Mouse (Mus musculus) liver, embryonic 14.5 days (tissue): ENCODE results near the gene Atp4a. TPM values are rescaled to one million over a fixed set of nuclear protein-coding genes. Genes with fewer than 3 reads are reported as not detected.

Experiments used
- ATAC-seq: fragments of 200-750 bp; cut with Nextera tagmentation; 2 replicates; pipeline ENCODE4 v1.8.0; 2017; ENCODE audit warnings: moderate number of reproducible peaks, mild to moderate bottlenecking, moderate library complexity; ENCODE audit not compliant: insufficient read depth
- DNase-seq, 3 experiments: peaks; one replicate each; pipeline ENCODE4 v3.0.0-alpha.2; 2012 to 2013; ENCODE audit warnings: low read depth in 3 of 3, low spot score in 3 of 3
- H3K27ac ChIP-seq: fragments of 300-500 bp; sonication (generic); 2 replicates; pipeline ENCODE4 v1.5.1; 2014; ENCODE audit warnings: moderate library complexity, mild to moderate bottlenecking, control low read depth, inconsistent platforms
- H3K27me3 ChIP-seq: fragments of 300-500 bp; sonication (generic); 2 replicates; pipeline ENCODE4 v1.6.1; 2014; ENCODE audit warnings: mild to moderate bottlenecking, low read length, moderate library complexity; ENCODE audit not compliant: control insufficient read depth, insufficient read depth
- H3K36me3 ChIP-seq: fragments of 300-500 bp; sonication (generic); replicated peaks from 2 replicates; pipeline ENCODE4 v1.6.1; 2014; ENCODE audit warnings: low read depth; ENCODE audit not compliant: control insufficient read depth, insufficient read depth
- H3K4me1 ChIP-seq, 2 experiments: fragments of 200-500 bp in 1 of 2; fragments of 300-500 bp in 1 of 2; sonication (generic) in 1 of 2; replicated peaks; 2 replicates each; pipeline ENCODE4 v1.6.1; 2012 to 2014; ENCODE audit warnings: antibody characterized with exemption in 1 of 2, inconsistent platforms in 1 of 2, low read length in 1 of 2; ENCODE audit not compliant: control insufficient read depth in 2 of 2, insufficient read depth in 2 of 2
- H3K4me2 ChIP-seq: fragments of 300-500 bp; sonication (generic); 2 replicates; pipeline ENCODE4 v1.6.1; 2014; ENCODE audit warnings: low read depth, mild to moderate bottlenecking, control low read depth, moderate library complexity
- H3K4me3 ChIP-seq, 2 experiments: fragments of 200-500 bp in 1 of 2; fragments of 300-500 bp in 1 of 2; sonication (generic) in 1 of 2; 2 replicates each; pipeline ENCODE4 v1.5.1; 2012 to 2014; ENCODE audit warnings: low read depth in 2 of 2, low read length in 2 of 2, mild to moderate bottlenecking in 2 of 2, control low read depth in 1 of 2, inconsistent platforms in 1 of 2, moderate library complexity in 1 of 2; ENCODE audit not compliant: insufficient read depth in 1 of 2
- H3K9ac ChIP-seq: fragments of 300-500 bp; sonication (generic); replicated peaks from 2 replicates; pipeline ENCODE4 v1.6.1; 2014; ENCODE audit warnings: mild to moderate bottlenecking, control low read depth, moderate library complexity
- H3K9me3 ChIP-seq: fragments of 300-500 bp; sonication (generic); 2 replicates; pipeline ENCODE4 v1.6.1; 2016; ENCODE audit warnings: low read length, mixed read lengths; ENCODE audit not compliant: control insufficient read depth
- CTCF ChIP-seq: IDR thresholded peaks from 2 replicates; pipeline ENCODE4 v1.5.1; 2016; ENCODE audit warnings: antibody characterized with exemption, low read depth, control low read depth
- EP300 ChIP-seq: IDR thresholded peaks from 2 replicates; pipeline ENCODE4 v1.6.1; 2016; ENCODE audit warnings: antibody characterized with exemption, low read depth
- whole genome bisulfite sequencing: fragments of 180-500 bp; shearing (Covaris S2); extraction: QIAGEN DNeasy Blood & Tissue Kit; methylation state at CpG from one replicate; pipeline ENCODE4 v1.1.7; 2014; ENCODE audit not compliant: insufficient replicate concordance; 5-methylcytosine and 5-hydroxymethylcytosine counted together
- polyA plus RNA-seq, 2 experiments: library from polyadenylated mRNA; depleted of rRNA in 1 of 2; stranded (reverse) in 1 of 2; unstranded in 1 of 2; fragments of >200 nt; fragmentation: Nextera tagmentation in 1 of 2; extraction: Ambion mirVana in 1 of 2; gene quantifications; 2 replicates each; pipeline versions ENCODE4 v1.2.1 to v1.2.3; 2012 to 2014

Atp4a gene
- polyA plus RNA-seq, 2 experiments: 1.6 to 2.1 TPM

DNA sequence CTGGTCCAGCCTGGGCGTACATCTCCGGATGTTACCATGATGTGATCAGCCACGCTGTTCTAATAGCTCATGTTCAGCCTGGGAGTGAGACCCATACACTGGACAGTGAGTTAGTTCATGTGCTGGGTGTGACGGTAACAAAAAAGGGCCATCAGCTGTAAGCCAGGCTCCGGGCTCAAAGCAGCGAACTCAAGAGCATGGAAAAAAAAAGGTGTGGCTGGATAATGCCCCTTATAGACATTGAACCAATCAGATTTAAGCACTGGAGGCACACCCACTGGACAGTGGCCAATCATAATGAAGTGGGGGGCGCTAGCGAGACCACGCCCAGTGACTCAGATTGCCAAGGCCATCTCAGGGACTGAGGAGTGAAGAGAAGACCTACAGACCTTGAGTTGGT lies 13.4 kb upstream of the Atp4a start, which contains the start of gene 2200002J24Rik:
2200002J24Rik (plus strand) TSS at position 338 of the 400 bp plus-strand sequence.
- WGBS: 26% methylated on average over 9 of the region's 9 CpGs
- H3K27ac ChIP-seq: no peak within 1 kb of the TSS

DNA sequence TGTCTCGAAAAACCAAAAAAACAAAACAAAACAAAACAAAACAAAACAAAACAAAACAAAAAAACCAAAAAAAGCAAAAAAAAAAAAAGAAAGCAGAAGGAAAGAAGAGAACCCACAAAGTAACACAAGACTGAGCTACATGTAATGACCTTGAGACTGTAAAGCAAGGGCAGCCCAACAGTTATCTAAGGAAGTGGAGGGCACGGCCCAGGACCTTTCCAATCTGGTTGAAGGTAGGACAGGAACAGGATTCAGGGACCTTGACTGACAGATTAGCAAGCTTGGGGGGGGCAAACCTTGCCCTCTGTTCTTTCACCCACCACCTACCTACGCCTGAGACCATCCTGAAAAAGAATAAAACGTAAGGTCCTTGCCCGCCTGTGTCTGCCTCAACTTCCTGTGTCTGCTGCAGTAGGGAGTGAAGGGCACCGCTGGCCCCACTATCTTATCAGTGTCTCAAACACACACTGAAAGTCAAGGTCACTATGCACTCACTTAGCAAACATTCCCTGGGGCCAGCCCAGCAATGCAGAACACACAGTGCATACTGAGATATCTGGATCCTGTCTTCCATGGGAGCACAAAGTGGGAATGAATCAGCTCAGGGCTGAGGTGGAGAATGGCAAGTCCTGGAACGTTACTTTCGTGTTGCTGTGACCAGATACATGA lies 5.7 kb upstream of the Atp4a start:
- no peaks in the 10 kb centered on the region for H3K36me3 ChIP-seq
- H3K27ac ChIP-seq: no peak overlapping the region
- H3K9me3 ChIP-seq: no peaks in the 10 kb centered on the region
- TF ChIP-seq EP300: no peak
- H3K4me2 ChIP-seq: peak overlapping the region; percentile 37
- DNase-seq (peak in 1 of 3 experiments; percentile 20), ATAC-seq (peak; percentile 73)
- H3K27me3 ChIP-seq: no peaks in the 10 kb centered on the region
- no peak overlapping the region for H3K9ac ChIP-seq
- H3K4me3 ChIP-seq: no peak overlapping the region
- 18% methylated on average over 8 of the region's 8 CpGs for WGBS
- peaks cover 4 to 14% of the 10 kb centered on the region in 2 experiments; a peak in 3 of 4 replicates for H3K4me1 ChIP-seq

More for the DNA sequence above, 13.4 kb upstream of the Atp4a start, which contains the start of gene 2200002J24Rik:
- Histone ChIP-seq H3K27me3 (no peaks in the 10 kb centered on the region), H3K4me2 (no peak within 1 kb of the TSS), H3K4me3 (no peak within 1 kb of the TSS), H3K9me3 (no peaks in the 10 kb centered on the region), H3K4me1 (peaks cover 0 to 3% of the 10 kb centered on the region in 2 experiments; a peak in 3 of 4 replicates), H3K36me3 (no peaks in the 10 kb centered on the region), H3K9ac (no peak within 1 kb of the TSS)
- TF ChIP-seq EP300 (no peak), CTCF (no peak)
- ATAC-seq (peak; percentile 43; the same call in 1 of the 2 replicates), DNase-seq (peak in 2 of 3 experiments; percentile 12 to 13)

DNA sequence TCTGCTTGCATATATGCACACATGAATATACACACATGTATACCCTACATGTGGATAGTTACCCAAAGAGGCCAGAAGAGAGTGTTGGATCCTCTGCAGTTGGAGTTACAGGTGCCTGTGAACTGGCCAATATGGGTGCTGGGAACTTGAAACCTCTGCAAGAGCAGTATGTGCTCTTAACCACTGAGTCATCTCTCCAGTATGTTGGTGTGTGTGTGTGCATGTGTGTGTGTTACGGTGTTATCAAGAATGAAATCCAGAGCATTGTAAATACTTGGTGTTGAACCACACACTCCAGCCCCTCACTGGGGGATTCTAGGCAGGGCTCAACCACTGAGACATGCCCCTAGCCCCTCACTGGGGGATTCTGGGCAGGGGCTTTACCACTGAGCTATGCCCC lies 4.6 kb upstream of the Atp4a start:
- no peak overlapping the region for H3K4me3 ChIP-seq
- ATAC-seq (no peak), DNase-seq (no peak)
- H3K27ac ChIP-seq: no peak overlapping the region
- H3K4me2 ChIP-seq: no peak overlapping the region
- TF ChIP-seq CTCF (no peak), EP300 (no peak)
- H3K9me3 ChIP-seq: no peaks in the 10 kb centered on the region
- H3K36me3 ChIP-seq: no peaks in the 10 kb centered on the region
- H3K9ac ChIP-seq: no peak overlapping the region
- no peaks in the 10 kb centered on the region for H3K27me3 ChIP-seq
- H3K4me1 ChIP-seq: peaks cover 4 to 14% of the 10 kb centered on the region in 2 experiments; a peak in 3 of 4 replicates
- 67% methylated on average over 1 of the region's 1 CpGs for WGBS

DNA sequence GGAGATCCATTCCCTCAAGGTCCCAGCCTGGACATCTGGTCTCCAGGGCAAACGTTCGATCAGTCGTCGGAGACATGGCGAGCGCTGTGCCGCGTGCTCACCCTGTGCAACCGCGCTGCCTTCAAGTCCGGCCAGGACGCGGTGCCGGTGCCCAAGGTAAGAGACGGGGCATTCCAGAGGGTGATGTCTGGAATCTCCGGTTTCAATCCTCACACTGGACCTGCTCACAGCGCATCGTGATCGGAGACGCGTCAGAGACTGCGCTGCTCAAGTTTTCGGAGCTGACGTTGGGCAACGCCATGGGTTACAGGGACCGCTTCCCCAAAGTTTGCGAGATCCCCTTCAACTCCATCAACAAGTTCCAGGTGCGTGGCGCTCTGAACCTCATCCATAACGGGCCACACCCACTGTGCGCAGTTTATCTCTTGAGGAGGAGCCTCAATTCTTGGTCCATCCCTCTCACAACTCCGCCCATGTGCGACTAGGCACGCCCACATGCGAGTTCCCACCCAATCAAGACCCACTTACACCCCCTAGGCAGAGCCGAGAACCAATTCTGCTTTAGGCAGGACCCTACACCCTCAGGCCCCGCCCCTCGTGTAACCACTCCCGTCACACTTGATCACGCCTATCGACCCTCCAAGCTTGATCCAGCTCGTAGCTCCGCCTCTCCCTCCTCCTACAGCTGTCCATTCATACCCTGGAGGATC lies 5.2 kb downstream of the Atp4a start:
- H3K36me3 ChIP-seq: no peaks in the 10 kb centered on the region
- H3K9ac ChIP-seq: no peak overlapping the region
- peak overlapping the region; percentile 12 to 33 for H3K4me3 ChIP-seq
- peak overlapping the region; percentile 68 for H3K4me2 ChIP-seq
- ATAC-seq: peak; percentile 96
- no peak for TF ChIP-seq EP300
- 0 out of 2 replicates have a peak, but pooled peaks have one; percentile 38 for TF ChIP-seq CTCF
- DNase-seq: peak; percentile 81 to 87 (median 83)
- no peak overlapping the region for H3K27ac ChIP-seq
- H3K4me1 ChIP-seq: peaks cover 4 to 10% of the 10 kb centered on the region in 2 experiments; a peak in 3 of 4 replicates
- 3% methylated on average over 43 of the region's 43 CpGs for WGBS
- peaks cover 9% of the 10 kb centered on the region for H3K27me3 ChIP-seq
- no peaks in the 10 kb centered on the region for H3K9me3 ChIP-seq

DNA sequence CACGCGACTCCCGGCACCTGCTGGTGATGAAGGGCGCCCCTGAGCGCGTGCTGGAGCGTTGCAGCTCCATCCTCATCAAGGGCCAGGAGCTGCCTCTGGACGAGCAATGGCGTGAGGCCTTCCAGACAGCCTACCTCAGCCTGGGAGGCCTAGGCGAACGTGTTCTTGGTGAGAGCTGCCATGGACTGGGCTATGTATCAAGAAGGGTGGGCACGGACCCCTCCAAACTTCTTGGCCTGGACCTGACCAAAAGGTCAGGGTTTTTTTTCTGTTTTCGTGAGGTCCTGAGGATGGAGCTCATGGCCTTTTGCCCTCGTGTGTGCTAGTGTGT lies 5.7 kb downstream of the Atp4a start:
- no peaks in the 10 kb centered on the region for H3K36me3 ChIP-seq
- H3K9ac ChIP-seq: no peak overlapping the region
- 13% methylated on average over 14 of the region's 14 CpGs for WGBS
- no peaks in the 10 kb centered on the region for H3K9me3 ChIP-seq
- ATAC-seq (no peak), DNase-seq (no peak)
- H3K27me3 ChIP-seq: peaks cover 9% of the 10 kb centered on the region
- H3K4me1 ChIP-seq: peaks cover 4 to 10% of the 10 kb centered on the region in 2 experiments; a peak in 3 of 4 replicates
- H3K4me2 ChIP-seq: peak overlapping the region; percentile 68
- peak overlapping the region; percentile 12 to 33 for H3K4me3 ChIP-seq
- no peak overlapping the region for H3K27ac ChIP-seq
- TF ChIP-seq CTCF: no peak; the same call in 1 of the 2 replicates
- no peak for TF ChIP-seq EP300
